8 mouse cellular contexts compared by ENCODE assay signal in the genomic region with DNA sequence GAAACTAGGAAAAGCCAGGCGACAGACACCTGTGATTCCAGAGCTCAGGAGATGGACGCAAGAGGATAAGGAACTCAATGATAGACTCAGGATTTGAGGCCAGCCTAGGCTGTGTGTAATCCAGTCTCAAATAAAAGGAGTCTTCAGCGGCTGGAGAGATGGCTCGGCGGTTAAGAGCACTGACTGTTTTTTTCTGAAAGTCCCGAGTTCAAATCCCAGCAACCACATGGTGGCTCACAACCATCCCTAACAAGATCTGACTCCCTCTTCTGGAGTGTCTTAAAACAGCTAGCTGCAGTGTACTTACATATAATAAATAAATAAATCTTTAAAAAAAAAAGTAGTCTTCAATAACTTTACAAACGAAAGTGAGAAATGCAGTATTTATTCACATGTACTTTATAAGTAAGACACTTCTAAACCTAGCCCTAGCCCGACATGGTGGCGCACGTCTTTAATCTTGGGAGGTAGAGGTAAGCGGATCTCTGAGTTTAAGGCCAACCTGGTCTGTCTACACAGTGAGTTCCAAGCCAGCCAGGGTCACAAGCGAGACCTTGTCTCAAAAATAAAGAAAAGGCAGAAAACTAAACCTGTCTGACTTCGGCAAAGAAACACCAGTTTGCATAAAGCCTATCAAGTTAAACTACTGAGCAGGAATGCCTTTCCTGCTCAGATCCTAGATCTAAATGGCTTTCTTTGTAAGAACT. TPM values are rescaled to one million over a fixed set of nuclear protein-coding genes. Genes with fewer than 3 reads are reported as not detected.
A peak's percentile ranks its signal among the peaks of the same experiment; 100 is the strongest.
DNase-seq lines count a peak whose midpoint lies in the region; ATAC-seq and TF ChIP-seq lines count a peak whose summit lies in the region.

No protein-coding gene starts in this region.

- TF ChIP-seq CTCF in lung, embryonic 14.5 days (IDR thresholded peaks at IDR 0.05; ENCODE audit: low read depth), result no peak; the same call in 1 of the 2 replicates

- peak overlapping the region; percentile 99 for H3K27ac ChIP-seq in lung, embryonic 14.5 days (ENCODE audit: low read depth)
- peak overlapping the region; percentile 98 for H3K27ac ChIP-seq in heart, embryonic 11.5 days (ENCODE audit: low read depth, low read length)
- peak overlapping the region; percentile 93 for H3K27ac ChIP-seq in midbrain, embryonic 15.5 days

- no peaks in the 10 kb centered on the region for H3K9me3 ChIP-seq in lung, embryonic 14.5 days (ENCODE audit: low read depth, low read length)
- no peaks in the 10 kb centered on the region for H3K9me3 ChIP-seq in heart, embryonic 11.5 days (replicated peaks; ENCODE audit: control insufficient read depth, low read length)
- no peaks in the 10 kb centered on the region for H3K9me3 ChIP-seq in midbrain, embryonic 15.5 days

- H3K4me3 ChIP-seq in lung, embryonic 14.5 days (ENCODE audit: low read depth, low read length), result peak overlapping the region; percentile 89
- H3K4me3 ChIP-seq in heart, embryonic 11.5 days (ENCODE audit: low read depth, low read length), result peak overlapping the region; percentile 73
- H3K4me3 ChIP-seq in midbrain, embryonic 15.5 days, result peak overlapping the region; percentile 85

- H3K27me3 ChIP-seq in lung, embryonic 14.5 days (ENCODE audit: insufficient read depth, low read length), result no peaks in the 10 kb centered on the region
- H3K27me3 ChIP-seq in heart, embryonic 11.5 days (ENCODE audit: control insufficient read depth, insufficient read depth, low read length), result no peaks in the 10 kb centered on the region
- no peaks in the 10 kb centered on the region for H3K27me3 ChIP-seq in midbrain, embryonic 15.5 days (replicated peaks)

- 18% methylated on average over 13 of the region's 13 CpGs for whole genome bisulfite sequencing in lung, embryonic 14.5 days
- 20% methylated on average over 13 of the region's 13 CpGs for whole genome bisulfite sequencing in heart, embryonic 11.5 days (ENCODE audit: insufficient replicate concordance)
- WGBS in midbrain, embryonic 15.5 days, result 29% methylated on average over 13 of the region's 13 CpGs

- H3K9ac ChIP-seq in lung, embryonic 14.5 days, result peak overlapping the region; percentile 92
- H3K9ac ChIP-seq in heart, embryonic 11.5 days (ENCODE audit: low read depth, low read length), result peak overlapping the region; percentile 86
- peak overlapping the region; percentile 91 for H3K9ac ChIP-seq in midbrain, embryonic 15.5 days

- no peaks in the 10 kb centered on the region for H3K36me3 ChIP-seq in lung, embryonic 14.5 days (ENCODE audit: insufficient read depth)
- H3K36me3 ChIP-seq in heart, embryonic 11.5 days (ENCODE audit: control insufficient read depth, insufficient read depth, low read length), result no peaks in the 10 kb centered on the region
- H3K36me3 ChIP-seq in midbrain, embryonic 15.5 days (replicated peaks), result no peaks in the 10 kb centered on the region

- H3K4me2 ChIP-seq in lung, embryonic 14.5 days, result peak overlapping the region; percentile 80
- H3K4me2 ChIP-seq in heart, embryonic 11.5 days, result peak overlapping the region; percentile 70
- peak overlapping the region; percentile 73 for H3K4me2 ChIP-seq in midbrain, embryonic 15.5 days

- ATAC-seq in lung, embryonic 14.5 days (ENCODE audit: insufficient read depth), result no peak
- ATAC-seq in heart, embryonic 11.5 days (replicated peaks; ENCODE audit: insufficient number of reproducible peaks, low FRiP score, low TSS enrichment), result no peak
- ATAC-seq in midbrain, embryonic 15.5 days (replicated peaks), result no peak
- ATAC-seq in megakaryocyte-erythroid progenitor cell, adult 5-6 weeks (replicated peaks; ENCODE audit: low FRiP score, low TSS enrichment, poor library complexity, severe bottlenecking), result no peak

- DNase-seq in lung, embryonic 14.5 days, result no peak
- DNase-seq in lung, adult 18-20 months, result no peak
- peak; percentile 34 for DNase-seq in c-Kit-positive CD71-positive TER-119-negative erythroid progenitor cells, embryonic 14.5 days (ENCODE audit: low read depth)
- DNase-seq in kidney, postnatal 10 days, result peak; percentile 18
- no peak for DNase-seq in left cerebral cortex, adult 8-10 months (ENCODE audit: low spot score in 2 of 2)

- H3K4me1 ChIP-seq in lung, embryonic 14.5 days (ENCODE audit: insufficient read depth), result no peaks in the 10 kb centered on the region
- H3K4me1 ChIP-seq in heart, embryonic 11.5 days (ENCODE audit: control insufficient read depth, insufficient read depth, low read length), result peaks cover 6% of the 10 kb centered on the region; the same call in 1 of the 2 replicates
- peaks cover 17% of the 10 kb centered on the region for H3K4me1 ChIP-seq in midbrain, embryonic 15.5 days

RNA-seq across cellular contexts. Expression of gene Trpm7, which starts 1.1 kb away (rescaled TPM):
- 48.0 and 50.8 TPM in 2 replicates for polyA plus RNA-seq in lung, embryonic 14.5 days (2014; fragmentation: Nextera tagmentation; extraction: Ambion mirVana)
- 39.4 and 49.9 TPM in 2 replicates for polyA plus RNA-seq in heart, embryonic 11.5 days (2014; fragmentation: Nextera tagmentation; extraction: Ambion mirVana)
- 33.8 and 40.0 TPM in 2 replicates for polyA plus RNA-seq in midbrain, embryonic 15.5 days (2015; fragmentation: Nextera tagmentation; extraction: Ambion mirVana)
- total RNA-seq in megakaryocyte-erythroid progenitor cell, adult 5-6 weeks (2014; fragmentation: Nextera tagmentation), result 72.4 and 74.8 TPM in 2 replicates
- total RNA-seq in megakaryocyte-erythroid progenitor cell, adult 5-6 weeks (2017), result 69.3 and 121 TPM in 2 replicates
- total RNA-seq in left cerebral cortex, adult 8-10 months (2022), result 10 to 100 TPM; 34.5 to 41.1 (median 37.3) TPM

RNA-seq across cellular contexts. Expression of gene Sppl2a, which starts 58.1 kb away (rescaled TPM):
- 42.7 and 46.0 TPM in 2 replicates for polyA plus RNA-seq in lung, embryonic 14.5 days (2014; fragmentation: Nextera tagmentation; extraction: Ambion mirVana)
- 32.1 and 36.4 TPM in 2 replicates for polyA plus RNA-seq in heart, embryonic 11.5 days (2014; fragmentation: Nextera tagmentation; extraction: Ambion mirVana)
- polyA plus RNA-seq in midbrain, embryonic 15.5 days (2015; fragmentation: Nextera tagmentation; extraction: Ambion mirVana), result 32.6 and 35.7 TPM in 2 replicates
- total RNA-seq in megakaryocyte-erythroid progenitor cell, adult 5-6 weeks (2014; fragmentation: Nextera tagmentation), result 40.2 and 44.1 TPM in 2 replicates
- 36.9 and 41.0 TPM in 2 replicates for total RNA-seq in megakaryocyte-erythroid progenitor cell, adult 5-6 weeks (2017)
- total RNA-seq in left cerebral cortex, adult 8-10 months (2022), result 10 to 100 TPM; 25.7 to 31.8 (median 26.8) TPM

Comparison
In these comparisons a context has a peak if more than half of its experiments do, and no peak if none do; other contexts are left out.
1. DNase-seq: peak in c-Kit-positive CD71-positive TER-119-negative erythroid progenitor cells, embryonic 14.5 days (single experiment) and kidney, postnatal 10 days (single experiment); none in lung, embryonic 14.5 days (single experiment), lung, adult 18-20 months (0 of 2) and left cerebral cortex, adult 8-10 months (0 of 2).
2. Peak in every context shown above with its lines, with median percentiles within 50 percentile points of each other: H3K27ac ChIP-seq, H3K4me2 ChIP-seq, H3K4me3 ChIP-seq and H3K9ac ChIP-seq.